Mouse (Mus musculus): ENCODE results near the gene Pdzd2. TPM values are rescaled to one million over a fixed set of nuclear protein-coding genes. Genes with fewer than 3 reads are reported as not detected.

Gene Pdzd2
- polyA plus RNA-seq, 1 experiment = 17.6 TPM

DNA sequence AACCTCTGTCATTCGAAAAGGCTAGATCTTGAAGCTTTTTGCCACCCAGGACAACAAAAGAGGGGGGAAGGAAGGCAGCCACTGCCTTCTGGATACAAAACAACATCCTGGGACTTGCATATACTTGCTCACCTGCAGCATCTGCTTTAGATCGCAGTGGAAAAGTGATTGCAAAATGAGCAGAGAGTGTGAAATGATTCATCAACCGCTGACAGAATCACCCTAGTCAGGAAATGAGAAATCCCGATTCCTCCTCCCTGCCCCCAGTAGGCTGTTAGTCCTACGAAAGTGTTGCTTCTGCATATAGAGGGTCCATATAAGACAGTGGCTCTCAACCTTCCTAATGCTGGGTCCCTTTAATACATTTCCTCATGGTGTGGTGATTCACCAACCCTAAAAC lies 258.5 kb downstream of the Pdzd2 start:
- no peak for DNase-seq (ENCODE audit: low read depth)

DNA sequence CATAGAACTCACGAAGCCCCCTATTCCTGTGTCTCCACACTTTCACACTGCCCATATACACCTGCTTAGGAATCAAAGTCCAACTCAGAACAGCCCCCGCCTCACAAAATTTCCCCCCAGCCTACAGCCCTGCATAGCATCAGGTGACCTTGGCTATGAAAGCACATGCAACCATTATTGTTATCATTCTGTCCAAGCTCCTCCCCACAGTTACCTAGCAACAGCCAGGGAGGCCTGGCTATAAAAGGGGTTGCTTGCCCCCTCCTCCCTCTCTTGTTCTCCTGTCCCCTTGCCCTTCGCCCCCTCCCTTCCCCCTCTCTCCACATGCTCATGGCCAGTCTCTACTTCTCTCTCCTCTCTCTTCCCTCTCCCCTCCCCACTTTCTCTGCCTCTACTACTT lies 259.4 kb downstream of the Pdzd2 start:
- no peak for DNase-seq (ENCODE audit: low read depth)

DNA sequence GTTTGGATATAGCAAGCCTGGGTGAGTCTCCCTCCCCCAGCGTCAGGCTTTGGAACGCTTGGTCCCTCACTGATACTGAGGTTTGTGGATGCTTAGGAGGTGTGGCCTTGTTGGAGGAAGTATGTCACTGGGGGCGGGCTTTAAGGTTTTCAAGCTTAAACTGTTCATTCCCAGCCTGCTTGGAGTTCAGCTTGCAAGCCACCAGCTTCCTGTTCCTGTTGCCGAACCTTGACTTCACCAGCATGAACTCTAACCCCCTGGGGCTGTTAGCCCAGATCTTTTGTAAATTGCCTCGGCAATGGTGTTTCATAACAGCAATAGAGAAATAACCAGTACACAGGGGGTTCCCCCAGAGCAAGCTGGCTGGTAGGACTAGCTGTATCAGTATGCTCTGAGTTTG lies 260.4 kb downstream of the Pdzd2 start:
- no peak for DNase-seq (ENCODE audit: low read depth)

DNA sequence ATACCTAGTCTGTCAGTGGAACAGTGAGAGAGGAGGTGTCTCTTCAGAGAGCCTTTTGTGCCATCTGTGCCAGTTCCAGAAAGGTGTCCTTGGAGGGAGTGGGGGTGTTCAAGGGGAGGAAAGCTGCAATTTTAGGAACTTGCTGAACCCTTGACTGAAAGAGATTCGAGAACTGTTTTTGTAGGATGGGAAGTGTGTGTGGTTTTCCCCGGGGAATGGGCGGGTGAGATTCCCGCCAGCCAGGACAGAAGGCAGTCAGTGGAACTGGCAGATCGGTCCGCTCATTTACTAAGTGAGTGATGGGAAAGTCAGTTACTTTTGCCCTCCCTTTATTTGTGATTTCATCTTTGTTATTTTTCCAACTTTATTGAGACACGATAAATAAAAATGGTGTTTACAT lies 266.1 kb downstream of the Pdzd2 start:
- DNase-seq (ENCODE audit: low read depth) = no peak

GRCm38 (mm10) chr15:12472646-12473045 lies 267.1 kb downstream of the Pdzd2 start:
- DNase-seq (ENCODE audit: low read depth) = no peak

GRCm38 (mm10) chr15:12470900-12471838 lies 268.6 kb downstream of the Pdzd2 start:
- no peak for DNase-seq (ENCODE audit: low read depth)

DNA sequence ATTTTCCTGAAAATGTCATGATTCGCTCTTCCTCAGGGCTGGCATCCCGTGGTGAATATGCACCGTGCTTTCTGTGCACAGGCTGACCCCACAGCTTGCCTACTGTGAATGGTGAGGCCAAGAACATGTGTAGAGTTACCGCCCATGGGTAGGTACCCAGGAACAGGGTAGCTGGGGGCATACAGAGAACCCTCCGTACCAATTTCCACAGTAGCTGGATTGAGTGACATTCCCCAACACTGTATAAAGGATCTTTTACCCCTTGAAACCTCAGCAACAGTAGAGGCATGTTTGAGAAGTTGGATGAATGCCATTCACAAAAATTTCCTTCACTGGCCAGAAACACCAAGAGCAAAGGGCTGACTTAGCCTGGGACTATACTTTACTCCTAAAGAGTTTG lies 271.1 kb downstream of the Pdzd2 start:
- no peak for DNase-seq (ENCODE audit: low read depth)

GRCm38 (mm10) chr15:12465748-12466147 lies 274.0 kb downstream of the Pdzd2 start:
- no peak for DNase-seq (ENCODE audit: low read depth)

GRCm38 (mm10) chr15:12456808-12457207 lies 282.9 kb downstream of the Pdzd2 start:
- DNase-seq (ENCODE audit: low read depth) = no peak

- no peak for DNase-seq (ENCODE audit: low read depth)
Measured at GRCm38 (mm10) chr15:12453343-12453742, 286.4 kb downstream of the Pdzd2 start.

DNA sequence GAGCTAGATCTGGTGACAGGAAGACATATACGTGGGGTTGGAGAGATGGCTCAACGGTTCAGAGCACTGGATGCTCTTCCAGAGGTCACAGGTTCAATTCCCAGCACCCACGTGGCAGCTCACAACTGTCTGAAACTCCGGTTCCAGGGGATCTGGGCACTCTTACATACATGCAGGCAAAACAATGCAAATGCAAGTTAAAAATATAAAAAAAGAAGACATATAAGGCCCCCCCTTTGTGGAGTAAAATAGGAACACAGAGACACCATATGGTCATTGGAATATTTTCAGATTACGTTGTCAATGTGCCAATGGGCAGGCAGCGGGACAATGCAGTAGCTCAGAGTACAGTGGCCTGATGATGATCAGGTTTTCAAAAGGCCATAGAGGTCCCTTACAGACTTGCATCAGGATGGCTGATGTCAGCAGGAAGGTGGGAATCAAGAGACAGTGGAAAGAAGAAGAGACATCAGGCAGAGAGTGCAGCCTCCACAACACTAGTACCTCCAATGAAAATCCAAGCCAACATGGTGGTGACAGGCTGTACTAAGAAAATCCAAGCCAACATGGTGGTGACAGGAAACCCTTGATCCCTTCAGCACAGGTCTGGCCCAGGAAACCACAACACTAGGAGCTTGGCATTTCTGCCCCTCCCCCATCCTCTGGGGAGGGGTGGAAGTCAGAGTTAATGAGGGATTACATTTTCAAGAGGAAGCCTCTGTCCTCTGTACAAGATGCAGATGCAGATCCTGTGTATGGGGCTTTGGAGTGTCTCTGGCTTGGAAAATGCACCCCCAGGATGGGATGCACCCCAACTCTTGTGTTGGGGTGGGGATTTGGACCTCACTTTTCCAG lies 287.4 kb downstream of the Pdzd2 start:
- no peak for DNase-seq (ENCODE audit: low read depth)

DNA sequence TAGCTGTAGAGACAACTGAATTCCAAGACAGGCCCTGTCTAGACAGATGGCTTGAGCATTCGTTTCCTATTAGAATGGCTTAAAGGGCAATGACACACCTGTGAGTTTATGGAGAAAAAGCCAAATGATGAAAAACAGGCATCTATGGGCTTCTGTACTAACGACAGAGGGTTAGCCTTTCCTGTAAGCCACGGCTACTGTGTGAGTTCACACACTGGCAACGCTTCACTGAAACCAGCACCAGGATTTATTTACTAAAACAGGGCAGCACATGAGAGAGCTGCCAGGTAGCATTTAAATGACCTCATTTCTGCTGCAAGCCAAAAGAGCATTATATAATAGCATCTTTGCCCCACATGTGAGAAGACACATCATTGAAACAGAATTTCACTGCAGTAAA lies 288.3 kb downstream of the Pdzd2 start:
- no peak for DNase-seq (ENCODE audit: low read depth)

- DNase-seq (ENCODE audit: low read depth) = no peak
Measured at GRCm38 (mm10) chr15:12450790-12451189, 288.9 kb downstream of the Pdzd2 start.

GRCm38 (mm10) chr15:12449321-12449720 lies 290.4 kb downstream of the Pdzd2 start:
- no peak for DNase-seq (ENCODE audit: low read depth)

DNA sequence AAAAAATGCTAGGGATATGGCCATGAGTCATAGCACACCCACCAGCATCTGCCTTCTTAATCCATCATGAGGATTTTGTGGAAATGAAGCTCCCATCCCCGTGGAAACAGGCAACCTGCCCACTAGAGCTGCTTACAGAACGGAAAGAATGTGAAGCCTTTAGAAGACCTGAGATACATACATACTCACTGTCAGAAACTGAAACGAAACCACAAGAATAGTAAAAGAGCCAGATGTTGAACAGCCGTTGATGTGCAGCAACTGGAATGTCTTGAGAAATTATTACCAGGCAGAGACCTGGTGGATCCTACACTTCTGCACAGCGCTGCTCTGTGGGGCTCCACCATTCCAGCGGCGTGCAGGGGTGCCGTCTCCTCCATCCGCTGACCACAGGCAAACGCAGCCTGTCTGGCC lies 292.7 kb downstream of the Pdzd2 start:
- no peak for DNase-seq (ENCODE audit: low read depth)

- no peak for DNase-seq (ENCODE audit: low read depth)
Measured at GRCm38 (mm10) chr15:12444551-12444950, 295.2 kb downstream of the Pdzd2 start.

GRCm38 (mm10) chr15:12439351-12439751 lies 300.4 kb downstream of the Pdzd2 start:
- DNase-seq (ENCODE audit: low read depth) = peak; percentile 92

GRCm38 (mm10) chr15:12438691-12439090 lies 301.0 kb downstream of the Pdzd2 start:
- no peak for DNase-seq (ENCODE audit: low read depth)

- DNase-seq (ENCODE audit: low read depth) = no peak
Measured at GRCm38 (mm10) chr15:12438081-12438480, 301.6 kb downstream of the Pdzd2 start.

DNA sequence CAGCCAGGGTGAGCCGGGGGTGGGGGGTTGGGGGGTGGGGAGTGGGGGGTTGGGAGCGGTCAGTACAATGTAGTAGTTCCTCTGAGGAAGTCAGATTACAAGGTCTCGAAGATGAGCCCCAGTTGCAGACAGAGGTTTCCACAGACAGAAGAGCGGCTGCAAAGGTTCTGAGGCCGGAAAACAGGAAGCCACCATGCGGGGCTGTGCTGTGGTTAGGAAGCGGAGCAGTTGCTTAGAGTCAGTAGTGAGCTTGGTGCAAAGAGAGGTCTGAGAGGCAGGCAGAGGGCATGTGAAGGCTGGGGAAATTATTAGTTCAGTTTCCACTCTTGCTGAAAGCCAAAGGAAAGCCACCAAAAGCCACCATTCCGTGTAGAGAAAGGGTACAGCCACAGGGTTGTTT lies 303.8 kb downstream of the Pdzd2 start:
- DNase-seq (ENCODE audit: low read depth) = no peak

GRCm38 (mm10) chr15:12433893-12434599 lies 305.7 kb downstream of the Pdzd2 start:
- no peak for DNase-seq (ENCODE audit: low read depth)

GRCm38 (mm10) chr15:12432879-12433278 lies 306.8 kb downstream of the Pdzd2 start:
- no peak for DNase-seq (ENCODE audit: low read depth)

Measured in gonadal fat pad, adult 2 months (tissue).